Mouse (Mus musculus) megakaryocyte, embryonic 14.5 days (primary cell): Measurements from ENCODE around the gene Mroh2a.

Experiments
- FLI1 ChIP-seq: IDR thresholded peaks from 2 replicates; pipeline ENCODE4 v1.6.1; 2012; ENCODE audit warnings: low read length, inconsistent platforms, mixed read lengths
- GATA1 ChIP-seq: IDR thresholded peaks from 3 replicates; pipeline ENCODE4 v1.6.1; 2012; ENCODE audit warnings: mixed read lengths, low read length, inconsistent platforms, borderline replicate concordance

- no peak for TF ChIP-seq GATA1
- no peak for TF ChIP-seq FLI1
Observed at GRCm38 (mm10) chr1:88282301-88282700, 55.5 kb downstream of the Mroh2a start.
